Mouse (Mus musculus) gastrocnemius, postnatal 4 days (tissue): ENCODE results near the gene Xcl1. TPM values are rescaled to one million over a fixed set of nuclear protein-coding genes. Genes with fewer than 3 reads are reported as not detected.

Source experiments
- DNase-seq, 2 experiments: peaks; one replicate each; pipeline ENCODE4 v3.0.0; 2021 to 2022; ENCODE audit warnings: low spot score in 2 of 2, mixed read lengths in 2 of 2
- total RNA-seq, 2 experiments: library from RNA; stranded (reverse); gene quantifications; 2 replicates each; pipeline ENCODE4 v1.2.3; 2021

Xcl1 gene
- total RNA-seq, 2 experiments from 2014 or later: not detected

GRCm38 (mm10) chr1:164926534-164927160 lies 8.7 kb downstream of the Xcl1 start:
- no peak for DNase-seq

GRCm38 (mm10) chr1:164905047-164905446 lies 30.3 kb downstream of the Xcl1 start:
- peak in 1 of 2 experiments; percentile 61 for DNase-seq

GRCm38 (mm10) chr1:164900696-164901095 lies 34.6 kb downstream of the Xcl1 start:
- no peak for DNase-seq

GRCm38 (mm10) chr1:164900226-164900625 lies 35.1 kb downstream of the Xcl1 start:
- DNase-seq: no peak

- no peak for DNase-seq
Observed at GRCm38 (mm10) chr1:164899506-164899905, 35.8 kb downstream of the Xcl1 start.

GRCm38 (mm10) chr1:164898846-164899351 lies 36.4 kb downstream of the Xcl1 start:
- peak; percentile 35 to 72 for DNase-seq

GRCm38 (mm10) chr1:164897163-164897817 lies 38.0 kb downstream of the Xcl1 start:
- no peak for DNase-seq

GRCm38 (mm10) chr1:164896211-164897145 lies 38.8 kb downstream of the Xcl1 start:
- no peak for DNase-seq

GRCm38 (mm10) chr1:164895806-164896205 lies 39.5 kb downstream of the Xcl1 start:
- DNase-seq: no peak

- no peak for DNase-seq
Observed at GRCm38 (mm10) chr1:164890366-164890765, 45.0 kb downstream of the Xcl1 start.

- DNase-seq: no peak
Observed at GRCm38 (mm10) chr1:164888563-164888962, 46.8 kb downstream of the Xcl1 start.

- DNase-seq: no peak
Observed at GRCm38 (mm10) chr1:164887775-164888174, 47.6 kb downstream of the Xcl1 start.

GRCm38 (mm10) chr1:164881891-164882290 lies 53.4 kb downstream of the Xcl1 start:
- no peak for DNase-seq

Other genes starting within 250 kb of the Xcl1 start
- 100 to 1,000 TPM; 205 to 231 TPM for gene Dpt, start 138.9 kb downstream of the Xcl1 start, total RNA-seq
- gene Tbx19, start 225.2 kb upstream of the Xcl1 start, total RNA-seq: under 1 TPM; 0.16 to 0.17 TPM